In genomic region chr17:47482401-47482800, GRCm38 (mm10) we compare ENCODE assay signal across 9 mouse cellular contexts. TPM values are rescaled to one million over a fixed set of nuclear protein-coding genes. Genes with fewer than 3 reads are reported as not detected.
DNase-seq lines count a peak whose midpoint lies in the region; ATAC-seq and TF ChIP-seq lines count a peak whose summit lies in the region.
"Had no signal": no experiment of that assay in that cellular context is flagged by ENCODE, and none has a peak within 500 bp of the region (broad histone marks: within the 10 kb centered on the region; RNA-seq: fewer than 3 reads in every experiment).

No protein-coding gene starts in this region.

- no peak for TF ChIP-seq POLR2A in embryonic fibroblast, embryonic 13.5 days (IDR thresholded peaks at IDR 0.05; ENCODE audit: low read depth, low read length)

- H3K9me3 ChIP-seq in forebrain, embryonic 11.5 days (ENCODE audit: control insufficient read depth, low read length), result no peaks in the 10 kb centered on the region
- H3K9me3 ChIP-seq in forebrain, embryonic 12.5 days, result no peaks in the 10 kb centered on the region

- ATAC-seq in forebrain, embryonic 11.5 days (replicated peaks; ENCODE audit: low FRiP score), result no peak
- no peak for ATAC-seq in forebrain, embryonic 12.5 days (ENCODE audit: low FRiP score)

- 38% methylated on average over 2 of the region's 2 CpGs for WGBS in forebrain, embryonic 11.5 days
- 43% methylated on average over 2 of the region's 2 CpGs for WGBS in forebrain, embryonic 12.5 days

- H3K27me3 ChIP-seq in forebrain, embryonic 11.5 days (ENCODE audit: control insufficient read depth, insufficient read depth, low read length), result no peaks in the 10 kb centered on the region
- H3K27me3 ChIP-seq in forebrain, embryonic 12.5 days, result no peaks in the 10 kb centered on the region

- DNase-seq in forebrain, embryonic 11.5 days (ENCODE audit: low spot score), result peak; percentile 84
- DNase-seq in left cerebral cortex, postnatal 14 days (ENCODE audit: low spot score in 2 of 2), result peak; percentile 51 to 57
- no peak for DNase-seq in left cerebral cortex, adult 8-10 months (ENCODE audit: low spot score in 2 of 2)
- peak; percentile 87 for DNase-seq in R1 (ENCODE audit: low read depth, low spot score)
- peak; percentile 86 for DNase-seq in lung, postnatal 14 days
- peak; percentile 91 for DNase-seq in testis, postnatal 10 days (ENCODE audit: low spot score)

- intact Hi-C loops in left cerebral cortex, postnatal 14 days (cut with DNase I), result loop anchor here (5.0 kb wide), 1 partner anchor 95 kb away; the partner anchor contains the start of gene Guca1b

- peaks cover 3% of the 10 kb centered on the region; the same call in 1 of the 2 replicates for H3K4me1 ChIP-seq in forebrain, embryonic 11.5 days (replicated peaks; ENCODE audit: control insufficient read depth, insufficient read depth, low read length)
- peaks cover 10% of the 10 kb centered on the region; the same call in 1 of the 2 replicates for H3K4me1 ChIP-seq in forebrain, embryonic 12.5 days
- H3K4me1 ChIP-seq in embryonic fibroblast, embryonic 13.5 days (ENCODE audit: control insufficient read depth, insufficient read depth, low read length), result 0 out of 2 replicates have a peak, but pooled peaks cover 2% of the 10 kb centered on the region

- H3K27ac ChIP-seq in forebrain, embryonic 11.5 days (ENCODE audit: low read depth, low read length), result no peak overlapping the region
- no peak overlapping the region for H3K27ac ChIP-seq in forebrain, embryonic 12.5 days
- H3K27ac ChIP-seq in embryonic fibroblast, embryonic 13.5 days (ENCODE audit: insufficient read depth, low read length), result no peak overlapping the region

- no peak overlapping the region for H3K4me3 ChIP-seq in forebrain, embryonic 11.5 days (ENCODE audit: low read depth, low read length)
- no peak overlapping the region for H3K4me3 ChIP-seq in forebrain, embryonic 12.5 days (replicated peaks)
- no peak overlapping the region for H3K4me3 ChIP-seq in embryonic fibroblast, embryonic 13.5 days (ENCODE audit: insufficient read depth, low read length)

- H3K4me2 ChIP-seq in forebrain, embryonic 11.5 days (ENCODE audit: low read depth, low read length, severe bottlenecking), result no peak overlapping the region
- no peak overlapping the region for H3K4me2 ChIP-seq in forebrain, embryonic 12.5 days

- no peak overlapping the region for H3K9ac ChIP-seq in forebrain, embryonic 11.5 days (ENCODE audit: low read length)
- H3K9ac ChIP-seq in forebrain, embryonic 12.5 days, result no peak overlapping the region

- H3K36me3 ChIP-seq in forebrain, embryonic 11.5 days (ENCODE audit: control insufficient read depth, insufficient read depth, low read length), result no peaks in the 10 kb centered on the region
- no peaks in the 10 kb centered on the region for H3K36me3 ChIP-seq in forebrain, embryonic 12.5 days (replicated peaks)

- TF ChIP-seq CTCF in embryonic fibroblast, embryonic 13.5 days (IDR thresholded peaks at IDR 0.05; ENCODE audit: borderline replicate concordance, insufficient read depth, low read length), result peak; percentile 83

RNA-seq across cellular contexts. Expression of gene Taf8, which starts 19.7 kb away (rescaled TPM):
- polyA plus RNA-seq in forebrain, embryonic 11.5 days (2014; fragmentation: Nextera tagmentation; extraction: Ambion mirVana), result 29.6 and 32.2 TPM in 2 replicates
- polyA plus RNA-seq in forebrain, embryonic 12.5 days (2016; fragmentation: Nextera tagmentation; extraction: Ambion mirVana), result 31.1 and 32.9 TPM in 2 replicates
- 10 to 100 TPM; 14.6 to 17.1 TPM for total RNA-seq in left cerebral cortex, postnatal 14 days (2021)
- 10 to 100 TPM; 17.6 to 22.3 (median 19.1) TPM for total RNA-seq in left cerebral cortex, adult 8-10 months (2022)
- polyA plus RNA-seq in embryonic fibroblast, embryonic 13.5 days (2011; ENCODE audit: insufficient read length, low read depth, missing spikeins), result 10.5 and 16.0 TPM in 2 replicates

RNA-seq across cellular contexts. Expression of gene Ccnd3, which starts 22.4 kb away (rescaled TPM):
- 253 and 286 TPM in 2 replicates for polyA plus RNA-seq in forebrain, embryonic 11.5 days (2014; fragmentation: Nextera tagmentation; extraction: Ambion mirVana)
- polyA plus RNA-seq in forebrain, embryonic 12.5 days (2016; fragmentation: Nextera tagmentation; extraction: Ambion mirVana), result 124 and 137 TPM in 2 replicates
- 10 to 100 TPM; 30.1 to 30.7 TPM for total RNA-seq in left cerebral cortex, postnatal 14 days (2021)
- total RNA-seq in left cerebral cortex, adult 8-10 months (2022), result 10 to 100 TPM; 28.2 to 33.4 (median 30.8) TPM
- 159 and 169 TPM in 2 replicates for polyA plus RNA-seq in embryonic fibroblast, embryonic 13.5 days (2011; ENCODE audit: insufficient read length, low read depth, missing spikeins)

RNA-seq across cellular contexts. Expression of gene 1700001C19Rik, which starts 45.2 kb away (rescaled TPM):
- 0.40 TPM in 1 of 2 replicates, not detected in the other for polyA plus RNA-seq in forebrain, embryonic 11.5 days (2014; fragmentation: Nextera tagmentation; extraction: Ambion mirVana)
- 0.19 and 0.31 TPM in 2 replicates for polyA plus RNA-seq in forebrain, embryonic 12.5 days (2016; fragmentation: Nextera tagmentation; extraction: Ambion mirVana)
- not detected for total RNA-seq in left cerebral cortex, postnatal 14 days (2021)
- not detected for total RNA-seq in left cerebral cortex, adult 8-10 months (2022)
- polyA plus RNA-seq in embryonic fibroblast, embryonic 13.5 days (2011; ENCODE audit: insufficient read length, low read depth, missing spikeins), result 0.82 TPM in 1 of 2 replicates, not detected in the other
- total RNA-seq: layer of hippocampus, postnatal 36 days had no signal

RNA-seq across cellular contexts. Expression of gene AI661453, which starts 46.0 kb away (rescaled TPM):
- polyA plus RNA-seq in forebrain, embryonic 11.5 days (2014; fragmentation: Nextera tagmentation; extraction: Ambion mirVana), result 0.27 and 0.31 TPM in 2 replicates
- 0.13 and 0.19 TPM in 2 replicates for polyA plus RNA-seq in forebrain, embryonic 12.5 days (2016; fragmentation: Nextera tagmentation; extraction: Ambion mirVana)
- total RNA-seq in left cerebral cortex, postnatal 14 days (2021), result under 1 TPM; 0.23 to 0.59 TPM
- total RNA-seq in left cerebral cortex, adult 8-10 months (2022), result 1 to 10 TPM in 1 of 4 experiments, under 1 TPM in 3; 0.35 to 1.4 (median 0.64) TPM
- polyA plus RNA-seq in embryonic fibroblast, embryonic 13.5 days (2011; ENCODE audit: insufficient read length, low read depth, missing spikeins), result 1.1 and 1.4 TPM in 2 replicates

Comparison
In these comparisons a context has a peak if more than half of its experiments do, and no peak if none do; other contexts are left out.
1. DNase-seq: peak in forebrain, embryonic 11.5 days (single experiment), left cerebral cortex, postnatal 14 days (2 of 2), R1 (single experiment), lung, postnatal 14 days (single experiment) and testis, postnatal 10 days (single experiment); none in left cerebral cortex, adult 8-10 months (0 of 2).